25 mouse cellular contexts compared by ENCODE assay signal in the genomic region with DNA sequence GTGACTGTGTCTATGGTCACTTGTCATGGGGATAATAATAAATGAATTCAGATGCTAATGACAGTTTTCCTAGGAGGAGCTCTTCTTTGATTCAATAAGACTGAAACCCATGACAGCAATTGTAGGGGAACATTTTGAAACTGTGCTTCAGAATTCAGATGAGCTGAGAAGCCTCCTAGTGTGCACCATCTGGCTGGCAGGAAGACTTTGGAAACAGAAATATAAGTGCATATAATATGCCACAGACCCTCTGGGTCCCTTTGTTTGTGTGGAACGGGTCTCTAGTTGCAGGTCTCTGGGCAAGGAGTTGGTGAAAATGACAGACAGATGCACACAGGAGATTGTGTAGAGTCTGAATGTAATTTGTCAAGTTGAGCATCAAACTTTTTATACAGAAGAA.
DNase-seq lines count a peak whose midpoint lies in the region; ATAC-seq lines count a peak whose summit lies in the region.
"Had no signal": no experiment of that assay in that cellular context is flagged by ENCODE, and none has a peak within 500 bp of the region (broad histone marks: within the 10 kb centered on the region; RNA-seq: fewer than 3 reads in every experiment).

No protein-coding gene starts in this region.

- DNase-seq in cerebellum, postnatal 10 days = peak; percentile 7 to 29
- no peak for DNase-seq in cerebellum, adult 8-10 months
- peak; percentile 19 to 27 for DNase-seq in cerebellum, postnatal 25 days
- DNase-seq in heart, postnatal 25 days (ENCODE audit: low spot score) = no peak
- no peak for DNase-seq in lung, adult 18-20 months
- DNase-seq: adrenal gland, postnatal 10 days; gastrocnemius, adult 2 months; heart, postnatal 4 days; kidney, adult 8-10 months; kidney, postnatal 10 days; liver; lung, postnatal 4 days; retina, postnatal 1 day; right cerebral cortex, postnatal 25 days; spleen, adult 18-20 months had no signal

- ATAC-seq in midbrain, embryonic 12.5 days (ENCODE audit: low FRiP score, low read depth) = peak; percentile 73
- ATAC-seq in midbrain, embryonic 13.5 days = no peak

- H3K9ac ChIP-seq in midbrain, embryonic 12.5 days (replicated peaks) = no peak overlapping the region
- no peak overlapping the region for H3K9ac ChIP-seq in midbrain, embryonic 13.5 days (replicated peaks)
- H3K9ac ChIP-seq: forebrain, embryonic 12.5 days; heart, embryonic 15.5 days; liver, embryonic 15.5 days; neural tube, embryonic 13.5 days had no signal

- H3K4me1 ChIP-seq in midbrain, embryonic 12.5 days = no peaks in the 10 kb centered on the region
- H3K4me1 ChIP-seq in midbrain, embryonic 13.5 days (replicated peaks) = 0 out of 2 replicates have a peak, but pooled peaks cover 5% of the 10 kb centered on the region
- H3K4me1 ChIP-seq: forebrain, embryonic 12.5 days; heart, embryonic 15.5 days; limb, embryonic 10.5 days; liver, embryonic 15.5 days; neural tube, embryonic 13.5 days had no signal

- intact Hi-C loops in heart, postnatal 25 days (cut with DNase I) = no loop called here

- H3K36me3 ChIP-seq in midbrain, embryonic 12.5 days = no peaks in the 10 kb centered on the region
- no peaks in the 10 kb centered on the region for H3K36me3 ChIP-seq in midbrain, embryonic 13.5 days
- H3K36me3 ChIP-seq: forebrain, embryonic 12.5 days; G1E; heart, embryonic 15.5 days; limb, embryonic 10.5 days; liver, embryonic 15.5 days; neural tube, embryonic 13.5 days had no signal

- no peak overlapping the region for H3K27ac ChIP-seq in midbrain, embryonic 12.5 days (replicated peaks)
- H3K27ac ChIP-seq in midbrain, embryonic 13.5 days = no peak overlapping the region
- H3K27ac ChIP-seq: forebrain, embryonic 12.5 days; gastrocnemius, adult 2 months; heart, embryonic 15.5 days; left cerebral cortex, adult 2 months; limb, embryonic 10.5 days; liver, embryonic 15.5 days; neural tube, embryonic 13.5 days had no signal

- WGBS in midbrain, embryonic 12.5 days = 44% methylated on average over 1 of the region's 1 CpGs
- 32% methylated on average over 1 of the region's 1 CpGs for WGBS in midbrain, embryonic 13.5 days

- no peaks in the 10 kb centered on the region for H3K27me3 ChIP-seq in midbrain, embryonic 12.5 days
- no peaks in the 10 kb centered on the region for H3K27me3 ChIP-seq in midbrain, embryonic 13.5 days
- H3K27me3 ChIP-seq: forebrain, embryonic 12.5 days; heart, embryonic 15.5 days; liver, embryonic 15.5 days; neural tube, embryonic 13.5 days had no signal

- H3K4me3 ChIP-seq in midbrain, embryonic 12.5 days = no peak overlapping the region
- no peak overlapping the region for H3K4me3 ChIP-seq in midbrain, embryonic 13.5 days (replicated peaks)
- H3K4me3 ChIP-seq: forebrain, embryonic 12.5 days; gastrocnemius, adult 2 months; heart, embryonic 15.5 days; left cerebral cortex, adult 2 months; limb, embryonic 10.5 days; liver, embryonic 15.5 days; myocyte; neural tube, embryonic 13.5 days had no signal

- no peaks in the 10 kb centered on the region for H3K9me3 ChIP-seq in midbrain, embryonic 12.5 days
- H3K9me3 ChIP-seq in midbrain, embryonic 13.5 days = no peaks in the 10 kb centered on the region
- H3K9me3 ChIP-seq: forebrain, embryonic 12.5 days; heart, embryonic 15.5 days; limb, embryonic 10.5 days; liver, embryonic 15.5 days; neural tube, embryonic 13.5 days had no signal

- no peak overlapping the region for H3K4me2 ChIP-seq in midbrain, embryonic 12.5 days (replicated peaks)
- H3K4me2 ChIP-seq in midbrain, embryonic 13.5 days (replicated peaks) = no peak overlapping the region
- H3K4me2 ChIP-seq: forebrain, embryonic 12.5 days; heart, embryonic 15.5 days; liver, embryonic 15.5 days; neural tube, embryonic 13.5 days had no signal

Comparison
In these comparisons a context has a peak if more than half of its experiments do, and no peak if none do; other contexts are left out.
1. DNase-seq: peak in cerebellum, postnatal 10 days (2 of 2) and cerebellum, postnatal 25 days (2 of 2); none in cerebellum, adult 8-10 months (single experiment), heart, postnatal 25 days (single experiment) and lung, adult 18-20 months (0 of 2).